Mouse (Mus musculus): ENCODE measurements around the gene Tmem33. TPM values are rescaled to one million over a fixed set of nuclear protein-coding genes. Genes with fewer than 3 reads are reported as not detected.

Gene Tmem33
- 79.8 and 82.8 TPM in 2 replicates for polyA plus RNA-seq (2015; fragmentation: Nextera tagmentation; extraction: Ambion mirVana)

GRCm38 (mm10) chr5:67260531-67261371, at the start of gene Tmem33:
Tmem33 (plus strand) TSS chr5:67260565.
- peaks cover 18% of the 10 kb centered on the region for H3K36me3 ChIP-seq (ENCODE audit: control insufficient read depth, insufficient read depth, low read length)
- peak; percentile 95 for ATAC-seq (ENCODE audit: low read depth)
- peak within 1 kb of the TSS; percentile 67 for H3K4me2 ChIP-seq (ENCODE audit: low read depth, low read length)
- H3K4me3 ChIP-seq (ENCODE audit: low read length), result peak within 1 kb of the TSS; percentile 76
- H3K27ac ChIP-seq (ENCODE audit: low read length), result peak within 1 kb of the TSS; percentile 83
- under 1% methylated on average over 67 of the region's 67 CpGs for WGBS
- H3K27me3 ChIP-seq (ENCODE audit: control insufficient read depth, insufficient read depth, low read depth, low read length), result no peaks in the 10 kb centered on the region
- peak within 1 kb of the TSS; percentile 81 for H3K9ac ChIP-seq (ENCODE audit: low read length)
- peaks cover 9% of the 10 kb centered on the region for H3K4me1 ChIP-seq (replicated peaks; ENCODE audit: control insufficient read depth, insufficient read depth, low read length)
- no peaks in the 10 kb centered on the region for H3K9me3 ChIP-seq (ENCODE audit: control insufficient read depth, low read length)

- Histone ChIP-seq H3K36me3 (ENCODE audit: control insufficient read depth, insufficient read depth, low read length) (no peaks in the 10 kb centered on the region), H3K4me1 (replicated peaks; ENCODE audit: control insufficient read depth, insufficient read depth, low read length) (no peaks in the 10 kb centered on the region; the same call in 1 of the 2 replicates), H3K27ac (ENCODE audit: low read length) (no peak overlapping the region), H3K4me2 (ENCODE audit: low read depth, low read length) (no peak overlapping the region), H3K4me3 (ENCODE audit: low read length) (no peak overlapping the region), H3K9ac (ENCODE audit: low read length) (no peak overlapping the region), H3K27me3 (ENCODE audit: control insufficient read depth, insufficient read depth, low read depth, low read length) (peaks cover 61% of the 10 kb centered on the region), H3K9me3 (ENCODE audit: control insufficient read depth, low read length) (0 out of 2 replicates have a peak, but pooled peaks cover 2% of the 10 kb centered on the region)
- no peak for ATAC-seq (ENCODE audit: low read depth)
- 22% methylated on average over 5 of the region's 5 CpGs for WGBS
Measured at GRCm38 (mm10) chr5:67213168-67213567, 47.2 kb upstream of the Tmem33 start.

GRCm38 (mm10) chr5:67215121-67216030, 45.0 kb upstream of the Tmem33 start:
- no peak overlapping the region for H3K4me3 ChIP-seq (ENCODE audit: low read length)
- H3K9ac ChIP-seq (ENCODE audit: low read length), result no peak overlapping the region
- WGBS, result 2% methylated on average over 28 of the region's 28 CpGs
- H3K4me2 ChIP-seq (ENCODE audit: low read depth, low read length), result no peak overlapping the region
- no peak for ATAC-seq (ENCODE audit: low read depth)
- H3K27me3 ChIP-seq (ENCODE audit: control insufficient read depth, insufficient read depth, low read depth, low read length), result peaks cover 74% of the 10 kb centered on the region
- no peaks in the 10 kb centered on the region for H3K36me3 ChIP-seq (ENCODE audit: control insufficient read depth, insufficient read depth, low read length)
- 0 out of 2 replicates have a peak, but pooled peaks cover 2% of the 10 kb centered on the region for H3K9me3 ChIP-seq (ENCODE audit: control insufficient read depth, low read length)
- H3K27ac ChIP-seq (ENCODE audit: low read length), result no peak overlapping the region
- no peaks in the 10 kb centered on the region; the same call in 1 of the 2 replicates for H3K4me1 ChIP-seq (replicated peaks; ENCODE audit: control insufficient read depth, insufficient read depth, low read length)

- Histone ChIP-seq H3K9me3 (ENCODE audit: control insufficient read depth, low read length) (0 out of 2 replicates have a peak, but pooled peaks cover 2% of the 10 kb centered on the region), H3K36me3 (ENCODE audit: control insufficient read depth, insufficient read depth, low read length) (no peaks in the 10 kb centered on the region), H3K27me3 (ENCODE audit: control insufficient read depth, insufficient read depth, low read depth, low read length) (peaks cover 78% of the 10 kb centered on the region), H3K27ac (ENCODE audit: low read length) (no peak overlapping the region), H3K4me2 (ENCODE audit: low read depth, low read length) (no peak overlapping the region), H3K9ac (ENCODE audit: low read length) (no peak overlapping the region), H3K4me3 (ENCODE audit: low read length) (no peak overlapping the region), H3K4me1 (replicated peaks; ENCODE audit: control insufficient read depth, insufficient read depth, low read length) (no peaks in the 10 kb centered on the region; the same call in 1 of the 2 replicates)
- under 1% methylated on average over 46 of the region's 49 CpGs for WGBS
- ATAC-seq (ENCODE audit: low read depth), result no peak; the same call in 1 of the 2 replicates
Measured at GRCm38 (mm10) chr5:67216031-67216778, 44.2 kb upstream of the Tmem33 start.

GRCm38 (mm10) chr5:67216779-67217095, 43.6 kb upstream of the Tmem33 start:
- Histone ChIP-seq H3K36me3 (ENCODE audit: control insufficient read depth, insufficient read depth, low read length) (no peaks in the 10 kb centered on the region), H3K27ac (ENCODE audit: low read length) (no peak overlapping the region), H3K9ac (ENCODE audit: low read length) (no peak overlapping the region), H3K4me3 (ENCODE audit: low read length) (no peak overlapping the region), H3K27me3 (ENCODE audit: control insufficient read depth, insufficient read depth, low read depth, low read length) (peaks cover 79% of the 10 kb centered on the region), H3K4me2 (ENCODE audit: low read depth, low read length) (no peak overlapping the region), H3K4me1 (replicated peaks; ENCODE audit: control insufficient read depth, insufficient read depth, low read length) (no peaks in the 10 kb centered on the region; the same call in 1 of the 2 replicates), H3K9me3 (ENCODE audit: control insufficient read depth, low read length) (0 out of 2 replicates have a peak, but pooled peaks cover 2% of the 10 kb centered on the region)
- no peak for ATAC-seq (ENCODE audit: low read depth)
- under 1% methylated on average over 9 of the region's 9 CpGs for WGBS

- Histone ChIP-seq H3K4me2 (ENCODE audit: low read depth, low read length) (no peak overlapping the region), H3K9me3 (ENCODE audit: control insufficient read depth, low read length) (peaks cover 3% of the 10 kb centered on the region; the same call in 1 of the 2 replicates), H3K36me3 (ENCODE audit: control insufficient read depth, insufficient read depth, low read length) (no peaks in the 10 kb centered on the region), H3K4me1 (replicated peaks; ENCODE audit: control insufficient read depth, insufficient read depth, low read length) (no peaks in the 10 kb centered on the region), H3K27ac (ENCODE audit: low read length) (no peak overlapping the region), H3K9ac (ENCODE audit: low read length) (no peak overlapping the region), H3K4me3 (ENCODE audit: low read length) (no peak overlapping the region), H3K27me3 (ENCODE audit: control insufficient read depth, insufficient read depth, low read depth, low read length) (peaks cover 80% of the 10 kb centered on the region)
- WGBS, result 6% methylated on average over 6 of the region's 6 CpGs
- no peak for ATAC-seq (ENCODE audit: low read depth)
Measured at GRCm38 (mm10) chr5:67221901-67222300, 38.5 kb upstream of the Tmem33 start.

GRCm38 (mm10) chr5:67222440-67223390, 37.6 kb upstream of the Tmem33 start:
- H3K9me3 ChIP-seq (ENCODE audit: control insufficient read depth, low read length), result peaks cover 3% of the 10 kb centered on the region; the same call in 1 of the 2 replicates
- peak overlapping the region; percentile 45; the same call in 1 of the 2 replicates for H3K4me2 ChIP-seq (ENCODE audit: low read depth, low read length)
- peaks cover 83% of the 10 kb centered on the region for H3K27me3 ChIP-seq (ENCODE audit: control insufficient read depth, insufficient read depth, low read depth, low read length)
- H3K9ac ChIP-seq (ENCODE audit: low read length), result no peak overlapping the region
- 1% methylated on average over 44 of the region's 44 CpGs for WGBS
- no peaks in the 10 kb centered on the region for H3K36me3 ChIP-seq (ENCODE audit: control insufficient read depth, insufficient read depth, low read length)
- H3K4me1 ChIP-seq (replicated peaks; ENCODE audit: control insufficient read depth, insufficient read depth, low read length), result no peaks in the 10 kb centered on the region
- no peak overlapping the region for H3K27ac ChIP-seq (ENCODE audit: low read length)
- no peak for ATAC-seq (ENCODE audit: low read depth)
- H3K4me3 ChIP-seq (ENCODE audit: low read length), result peak overlapping the region; percentile 31
